Mouse (Mus musculus) embryonic facial prominence, embryonic 12.5 days (tissue): Measurements from ENCODE around the gene Pou6f1. TPM values are rescaled to one million over a fixed set of nuclear protein-coding genes. Genes with fewer than 3 reads are reported as not detected.
"Not testable (repeated sequence)": the region's sequence is repeated elsewhere in the genome, so short reads cannot be mapped to it uniquely, and the experiment has no call there.

ENCODE experiments used
- ATAC-seq: fragments of 200-750 bp; cut with Nextera tagmentation; 2 replicates; pipeline ENCODE4 v1.8.0; 2017; ENCODE audit not compliant: insufficient number of reproducible peaks, insufficient read depth, low FRiP score, low TSS enrichment
- H3K27ac ChIP-seq: fragments of 300-500 bp; sonication (generic); 2 replicates; pipeline ENCODE4 v1.5.1; 2016; ENCODE audit warnings: mild to moderate bottlenecking
- H3K27me3 ChIP-seq: fragments of 300-500 bp; sonication (generic); 2 replicates; pipeline ENCODE4 v1.6.1; 2016; ENCODE audit warnings: mild to moderate bottlenecking, moderate library complexity
- H3K36me3 ChIP-seq: fragments of 300-500 bp; sonication (generic); 2 replicates; pipeline ENCODE4 v1.6.1; 2016; ENCODE audit warnings: mild to moderate bottlenecking
- H3K4me1 ChIP-seq: fragments of 300-500 bp; sonication (generic); 2 replicates; pipeline ENCODE4 v1.6.1; 2016
- H3K4me2 ChIP-seq: fragments of 300-500 bp; sonication (generic); replicated peaks from 2 replicates; pipeline ENCODE4 v1.6.1; 2016; ENCODE audit warnings: mild to moderate bottlenecking, moderate library complexity
- H3K4me3 ChIP-seq: fragments of 300-500 bp; sonication (generic); 2 replicates; pipeline ENCODE4 v1.5.1; 2016; ENCODE audit warnings: mild to moderate bottlenecking
- H3K9ac ChIP-seq: fragments of 300-500 bp; sonication (generic); 2 replicates; pipeline ENCODE4 v1.6.1; 2016; ENCODE audit warnings: mild to moderate bottlenecking, moderate library complexity
- H3K9me3 ChIP-seq: fragments of 300-500 bp; sonication (generic); 2 replicates; pipeline ENCODE4 v1.6.1; 2016; ENCODE audit warnings: mild to moderate bottlenecking, moderate library complexity
- WGBS: fragments of 180-500 bp; shearing (Covaris S2); methylation state at CpG from one replicate; pipeline ENCODE4 v1.1.7; 2016; 5-methylcytosine and 5-hydroxymethylcytosine counted together
- polyA plus RNA-seq: library from polyadenylated mRNA; unstranded; fragments of >200 nt; fragmentation: Nextera tagmentation; extraction: Ambion mirVana; gene quantifications from 2 replicates; pipeline ENCODE4 v1.2.1, GENCODE M21; 2016

Gene Pou6f1
- polyA plus RNA-seq, 1 experiment from 2014 or later: 9.0 TPM

- Histone ChIP-seq H3K9ac (no peak overlapping the region), H3K27ac (peak overlapping the region; percentile 43; the same call in 1 of the 2 replicates), H3K4me3 (no peak overlapping the region), H3K9me3 (no peaks in the 10 kb centered on the region), H3K27me3 (no peaks in the 10 kb centered on the region), H3K4me1 (peaks cover 5% of the 10 kb centered on the region; the same call in 1 of the 2 replicates), H3K4me2 (no peak overlapping the region), H3K36me3 (no peaks in the 10 kb centered on the region)
- no peak for ATAC-seq
- 54% methylated on average over 6 of the region's 6 CpGs for WGBS
Measured at GRCm38 (mm10) chr15:100573946-100574345, 25.8 kb downstream of the Pou6f1 start.

GRCm38 (mm10) chr15:100569239-100569638, 30.5 kb downstream of the Pou6f1 start:
- no peak overlapping the region for H3K27ac ChIP-seq
- peaks cover 4% of the 10 kb centered on the region; the same call in 1 of the 2 replicates for H3K4me1 ChIP-seq
- 73% methylated on average over 3 of the region's 3 CpGs for WGBS
- H3K36me3 ChIP-seq: no peaks in the 10 kb centered on the region
- no peak overlapping the region for H3K9ac ChIP-seq
- no peak for ATAC-seq
- no peaks in the 10 kb centered on the region for H3K9me3 ChIP-seq
- no peak overlapping the region for H3K4me3 ChIP-seq
- H3K4me2 ChIP-seq: no peak overlapping the region
- H3K27me3 ChIP-seq: no peaks in the 10 kb centered on the region

GRCm38 (mm10) chr15:100566531-100566930, 33.3 kb downstream of the Pou6f1 start:
- no peak for ATAC-seq
- no peaks in the 10 kb centered on the region for H3K27me3 ChIP-seq
- 66% methylated on average over 2 of the region's 2 CpGs for WGBS
- H3K4me1 ChIP-seq: no peaks in the 10 kb centered on the region
- H3K36me3 ChIP-seq: no peaks in the 10 kb centered on the region
- H3K9ac ChIP-seq: no peak overlapping the region
- H3K4me3 ChIP-seq: no peak overlapping the region
- H3K27ac ChIP-seq: no peak overlapping the region
- H3K4me2 ChIP-seq: no peak overlapping the region
- H3K9me3 ChIP-seq: no peaks in the 10 kb centered on the region

GRCm38 (mm10) chr15:100557705-100558433, 41.9 kb downstream of the Pou6f1 start:
- Histone ChIP-seq H3K4me2 (no peak overlapping the region), H3K9ac (no peak overlapping the region), H3K4me3 (no peak overlapping the region), H3K9me3 (no peaks in the 10 kb centered on the region), H3K36me3 (no peaks in the 10 kb centered on the region), H3K27ac (no peak overlapping the region), H3K27me3 (no peaks in the 10 kb centered on the region), H3K4me1 (no peaks in the 10 kb centered on the region)
- no peak for ATAC-seq
- WGBS: 77% methylated on average over 5 of the region's 5 CpGs

GRCm38 (mm10) chr15:100556378-100556777, 43.4 kb downstream of the Pou6f1 start:
- WGBS: 85% methylated on average over 9 of the region's 9 CpGs
- Histone ChIP-seq H3K27ac (no peak overlapping the region), H3K4me3 (no peak overlapping the region), H3K9ac (no peak overlapping the region), H3K9me3 (no peaks in the 10 kb centered on the region), H3K27me3 (no peaks in the 10 kb centered on the region), H3K4me1 (no peaks in the 10 kb centered on the region), H3K4me2 (no peak overlapping the region), H3K36me3 (no peaks in the 10 kb centered on the region)
- ATAC-seq: no peak

GRCm38 (mm10) chr15:100555965-100556364, 43.8 kb downstream of the Pou6f1 start:
- no peak overlapping the region for H3K4me3 ChIP-seq
- H3K36me3 ChIP-seq: no peaks in the 10 kb centered on the region
- H3K9me3 ChIP-seq: no peaks in the 10 kb centered on the region
- no peak for ATAC-seq
- WGBS: 88% methylated on average over 5 of the region's 5 CpGs
- no peak overlapping the region for H3K9ac ChIP-seq
- H3K27ac ChIP-seq: no peak overlapping the region
- H3K4me2 ChIP-seq: no peak overlapping the region
- H3K27me3 ChIP-seq: no peaks in the 10 kb centered on the region
- H3K4me1 ChIP-seq: 0 out of 2 replicates have a peak, but pooled peaks cover 3% of the 10 kb centered on the region

GRCm38 (mm10) chr15:100551326-100552307, 48.2 kb downstream of the Pou6f1 start, which contains the start of gene Tfcp2:
Tfcp2 (minus strand) TSS chr15:100552008.
- ATAC-seq: peak; percentile 99
- H3K27me3 ChIP-seq: no peaks in the 10 kb centered on the region
- H3K4me3 ChIP-seq: peak within 1 kb of the TSS; percentile 88
- peaks cover 17% of the 10 kb centered on the region for H3K36me3 ChIP-seq
- H3K9me3 ChIP-seq: no peaks in the 10 kb centered on the region
- peak within 1 kb of the TSS; percentile 88 for H3K4me2 ChIP-seq
- 0 out of 2 replicates have a peak, but pooled peaks cover 6% of the 10 kb centered on the region for H3K4me1 ChIP-seq
- H3K27ac ChIP-seq: peak within 1 kb of the TSS; percentile 91
- under 1% methylated on average over 82 of the region's 84 CpGs for WGBS
- peak within 1 kb of the TSS; percentile 92 for H3K9ac ChIP-seq

- 92% methylated on average over 4 of the region's 4 CpGs for WGBS
- Histone ChIP-seq H3K4me3 (peak overlapping the region; percentile 88; the same call in 1 of the 2 replicates), H3K36me3 (peaks cover 17% of the 10 kb centered on the region), H3K4me2 (peak overlapping the region; percentile 88), H3K4me1 (0 out of 2 replicates have a peak, but pooled peaks cover 6% of the 10 kb centered on the region), H3K27me3 (no peaks in the 10 kb centered on the region), H3K9ac (no peak overlapping the region), H3K9me3 (0 out of 2 replicates have a peak, but pooled peaks cover 3% of the 10 kb centered on the region), H3K27ac (no peak overlapping the region)
- no peak for ATAC-seq
Measured at GRCm38 (mm10) chr15:100550280-100550679, 49.5 kb downstream of the Pou6f1 start.

- ATAC-seq, H3K27ac ChIP-seq, H3K4me1 ChIP-seq, H3K9ac ChIP-seq, H3K27me3 ChIP-seq, H3K4me2 ChIP-seq, H3K4me3 ChIP-seq, H3K9me3 ChIP-seq: not testable (repeated sequence)
- peaks cover 30% of the 10 kb centered on the region for H3K36me3 ChIP-seq
- WGBS: 99% methylated on average over 14 of the region's 14 CpGs
Measured at GRCm38 (mm10) chr15:100543651-100544030, 56.1 kb downstream of the Pou6f1 start.

- ATAC-seq, H3K4me1 ChIP-seq, H3K4me3 ChIP-seq, H3K4me2 ChIP-seq, H3K27ac ChIP-seq, H3K27me3 ChIP-seq, H3K9me3 ChIP-seq, H3K9ac ChIP-seq: not testable (repeated sequence)
- 96% methylated on average over 28 of the region's 28 CpGs for WGBS
- H3K36me3 ChIP-seq: peaks cover 25% of the 10 kb centered on the region
Measured at GRCm38 (mm10) chr15:100542876-100543650, 56.7 kb downstream of the Pou6f1 start.

- Histone ChIP-seq H3K4me1 (no peaks in the 10 kb centered on the region), H3K4me3 (no peak overlapping the region), H3K4me2 (no peak overlapping the region), H3K36me3 (peaks cover 19% of the 10 kb centered on the region), H3K27me3 (no peaks in the 10 kb centered on the region), H3K27ac (no peak overlapping the region), H3K9me3 (0 out of 2 replicates have a peak, but pooled peaks cover 3% of the 10 kb centered on the region), H3K9ac (no peak overlapping the region)
- ATAC-seq: no peak
- WGBS: 89% methylated on average over 4 of the region's 4 CpGs
Measured at GRCm38 (mm10) chr15:100541426-100541825, 58.4 kb downstream of the Pou6f1 start.
